Mouse (Mus musculus) liver, adult 2 months (tissue): ENCODE results near the gene Tnf.

ENCODE experiments used
- CTCF ChIP-seq: fragments of 200-500 bp; IDR thresholded peaks from 2 replicates; pipeline ENCODE4 v1.5.1; 2011; ENCODE audit warnings: low read depth, low read length, control low read depth
- POLR2A ChIP-seq: fragments of 200-500 bp; IDR thresholded peaks from 2 replicates; pipeline ENCODE4 v1.6.1; 2011; ENCODE audit warnings: low read length, control low read depth; ENCODE audit not compliant: insufficient read depth; ENCODE audit errors: extremely low read depth

- TF ChIP-seq CTCF (peak; percentile 37), POLR2A (no peak)
These were observed 40.5 kb upstream of the Tnf start for GRCm38 (mm10) chr17:35242015-35242941.
